Mouse (Mus musculus): ENCODE measurements around the gene Ninj1. TPM values are rescaled to one million over a fixed set of nuclear protein-coding genes. Genes with fewer than 3 reads are reported as not detected.
A peak's percentile ranks its signal among the peaks of the same experiment; 100 is the strongest.

Gene Ninj1
- total RNA-seq, 2 experiments from 2014 or later: 17.8 to 19.7 TPM

GRCm38 (mm10) chr13:49148687-49149086 lies 38.6 kb upstream of the Ninj1 start:
- DNase-seq (ENCODE audit: extremely low spot score in 1 of 2, low spot score in 2 of 2): no peak
- intact Hi-C loops (cut with DNase I): no loop called here
- Histone ChIP-seq H3K27ac (no peak overlapping the region), H3K4me3 (no peak overlapping the region)
- no peak for TF ChIP-seq CTCF (IDR thresholded peaks at IDR 0.05)

GRCm38 (mm10) chr13:49154028-49154427 lies 33.3 kb upstream of the Ninj1 start:
- H3K27ac ChIP-seq: no peak overlapping the region
- no peak for TF ChIP-seq CTCF (IDR thresholded peaks at IDR 0.05)
- no peak overlapping the region for H3K4me3 ChIP-seq
- intact Hi-C loops (cut with DNase I): no loop called here
- no peak for DNase-seq (ENCODE audit: extremely low spot score in 1 of 2, low spot score in 2 of 2)

GRCm38 (mm10) chr13:49154621-49155020 lies 32.7 kb upstream of the Ninj1 start:
- no peak overlapping the region for H3K4me3 ChIP-seq
- H3K27ac ChIP-seq: no peak overlapping the region
- TF ChIP-seq CTCF (IDR thresholded peaks at IDR 0.05): no peak
- intact Hi-C loops (cut with DNase I): no loop called here
- DNase-seq (ENCODE audit: extremely low spot score in 1 of 2, low spot score in 2 of 2): no peak

- TF ChIP-seq CTCF (IDR thresholded peaks at IDR 0.05): peak; percentile 40
- H3K4me3 ChIP-seq: no peak overlapping the region
- H3K27ac ChIP-seq: no peak overlapping the region
- intact Hi-C loops (cut with DNase I): no loop called here
- no peak for DNase-seq (ENCODE audit: extremely low spot score in 1 of 2, low spot score in 2 of 2)
Observed at GRCm38 (mm10) chr13:49156645-49157044, 30.6 kb upstream of the Ninj1 start.

GRCm38 (mm10) chr13:49158040-49158713 lies 29.1 kb upstream of the Ninj1 start:
- DNase-seq (ENCODE audit: extremely low spot score in 1 of 2, low spot score in 2 of 2): no peak
- Histone ChIP-seq H3K4me3 (no peak overlapping the region), H3K27ac (no peak overlapping the region)
- no peak for TF ChIP-seq CTCF (IDR thresholded peaks at IDR 0.05)
- intact Hi-C loops (cut with DNase I): no loop called here

- TF ChIP-seq CTCF (IDR thresholded peaks at IDR 0.05): no peak; the same call in 1 of the 2 replicates
- Histone ChIP-seq H3K4me3 (no peak overlapping the region), H3K27ac (no peak overlapping the region)
- intact Hi-C loops (cut with DNase I): no loop called here
- no peak for DNase-seq (ENCODE audit: extremely low spot score in 1 of 2, low spot score in 2 of 2)
Observed at GRCm38 (mm10) chr13:49161236-49161635, 26.0 kb upstream of the Ninj1 start.

GRCm38 (mm10) chr13:49162722-49163121 lies 24.6 kb upstream of the Ninj1 start:
- intact Hi-C loops (cut with DNase I): no loop called here

GRCm38 (mm10) chr13:49163645-49164044 lies 23.6 kb upstream of the Ninj1 start:
- DNase-seq (ENCODE audit: extremely low spot score in 1 of 2, low spot score in 2 of 2): no peak
- intact Hi-C loops (cut with DNase I): no loop called here
- TF ChIP-seq CTCF (IDR thresholded peaks at IDR 0.05): no peak
- Histone ChIP-seq H3K4me3 (no peak overlapping the region), H3K27ac (no peak overlapping the region)

More at GRCm38 (mm10) chr13:49162722-49163121, 24.6 kb upstream of the Ninj1 start:
- no peak for DNase-seq (ENCODE audit: extremely low spot score in 1 of 2, low spot score in 2 of 2)
- H3K27ac ChIP-seq: no peak overlapping the region
- no peak for TF ChIP-seq CTCF (IDR thresholded peaks at IDR 0.05)
- H3K4me3 ChIP-seq: no peak overlapping the region

GRCm38 (mm10) chr13:49167081-49167480 lies 20.2 kb upstream of the Ninj1 start:
- no peak for DNase-seq (ENCODE audit: extremely low spot score in 1 of 2, low spot score in 2 of 2)
- no peak overlapping the region for H3K4me3 ChIP-seq
- no peak overlapping the region for H3K27ac ChIP-seq
- TF ChIP-seq CTCF (IDR thresholded peaks at IDR 0.05): no peak
- intact Hi-C loops (cut with DNase I): no loop called here

GRCm38 (mm10) chr13:49169448-49170207 lies 17.7 kb upstream of the Ninj1 start:
- DNase-seq (ENCODE audit: extremely low spot score in 1 of 2, low spot score in 2 of 2): peak; percentile 83 to 91
- TF ChIP-seq CTCF (IDR thresholded peaks at IDR 0.05): peak; percentile 97
- no peak overlapping the region for H3K4me3 ChIP-seq
- H3K27ac ChIP-seq: no peak overlapping the region
- intact Hi-C loops (cut with DNase I): loop anchor here (5.0 to 10.0 kb wide), 4 partner anchors 152 to 512 kb away; partner anchors contain the start of gene Phf2

- TF ChIP-seq CTCF (IDR thresholded peaks at IDR 0.05): no peak
- DNase-seq (ENCODE audit: extremely low spot score in 1 of 2, low spot score in 2 of 2): peak in 1 of 2 experiments; percentile 42
- H3K4me3 ChIP-seq: no peak overlapping the region
- intact Hi-C loops (cut with DNase I): loop anchor here (5.0 to 10.0 kb wide), 4 partner anchors 153 to 513 kb away; partner anchors contain the start of gene Phf2
- peak overlapping the region; percentile 21 for H3K27ac ChIP-seq
Observed at GRCm38 (mm10) chr13:49170623-49171022, 16.7 kb upstream of the Ninj1 start.

- DNase-seq (ENCODE audit: extremely low spot score in 1 of 2, low spot score in 2 of 2): no peak
- intact Hi-C loops (cut with DNase I): loop anchor here (2.0 to 10.0 kb wide), 6 partner anchors 25 to 514 kb away; partner anchors contain the start of gene Phf2
- TF ChIP-seq CTCF (IDR thresholded peaks at IDR 0.05): no peak
- peak overlapping the region; percentile 21 for H3K27ac ChIP-seq
- no peak overlapping the region for H3K4me3 ChIP-seq
Observed at GRCm38 (mm10) chr13:49171729-49172128, 15.6 kb upstream of the Ninj1 start.

Measured in left cerebral cortex, adult 2 months (tissue).